Mouse (Mus musculus): ENCODE measurements at regions not wholly inside any gene's neighbourhood (a gene's known extent, or its start where the extent isn't known, plus 50 kb on each side); places are given as distances from the start of the nearest gene placed in this dataset.

- Histone ChIP-seq H3K9ac (ENCODE audit: low read depth, low read length) (no peak overlapping the region), H3K4me2 (ENCODE audit: low read length) (no peak overlapping the region), H3K27ac (ENCODE audit: low read depth, low read length) (no peak overlapping the region), H3K36me3 (ENCODE audit: control insufficient read depth, insufficient read depth, low read length) (no peaks in the 10 kb centered on the region), H3K4me1 (ENCODE audit: control insufficient read depth, insufficient read depth, low read depth, low read length) (no peaks in the 10 kb centered on the region; the same call in 1 of the 2 replicates), H3K27me3 (replicated peaks; ENCODE audit: control insufficient read depth, insufficient read depth, low read length) (0 out of 2 replicates have a peak, but pooled peaks cover 2% of the 10 kb centered on the region), H3K4me3 (ENCODE audit: low read length) (no peak overlapping the region), H3K9me3 (ENCODE audit: control insufficient read depth, low read length) (no peaks in the 10 kb centered on the region)
- no peak for ATAC-seq
- 87% methylated on average over 2 of the region's 2 CpGs for WGBS
These were observed 51.0 kb upstream of the Znrf2 start for GRCm38 (mm10) chr6:54765715-54766114.

GRCm38 (mm10) chr6:54766485-54767112 is 50.1 kb upstream of the Znrf2 start:
- Histone ChIP-seq H3K4me3 (ENCODE audit: low read length) (no peak overlapping the region), H3K9me3 (ENCODE audit: control insufficient read depth, low read length) (no peaks in the 10 kb centered on the region), H3K36me3 (ENCODE audit: control insufficient read depth, insufficient read depth, low read length) (no peaks in the 10 kb centered on the region), H3K27ac (ENCODE audit: low read depth, low read length) (no peak overlapping the region), H3K4me1 (ENCODE audit: control insufficient read depth, insufficient read depth, low read depth, low read length) (no peaks in the 10 kb centered on the region), H3K27me3 (replicated peaks; ENCODE audit: control insufficient read depth, insufficient read depth, low read length) (0 out of 2 replicates have a peak, but pooled peaks cover 2% of the 10 kb centered on the region), H3K9ac (ENCODE audit: low read depth, low read length) (no peak overlapping the region), H3K4me2 (ENCODE audit: low read length) (no peak overlapping the region)
- WGBS, result 82% methylated on average over 5 of the region's 5 CpGs
- ATAC-seq, result no peak
